Mouse (Mus musculus) liver, embryonic 14.5 days (tissue): ENCODE data around the gene Ssu72. TPM values are rescaled to one million over a fixed set of nuclear protein-coding genes. Genes with fewer than 3 reads are reported as not detected.
"Not testable (repeated sequence)": the region's sequence is repeated elsewhere in the genome, so short reads cannot be mapped to it uniquely, and the experiment has no call there.

Experiments used
- ATAC-seq: fragments of 200-750 bp; cut with Nextera tagmentation; 2 replicates; pipeline ENCODE4 v1.8.0; 2017; ENCODE audit warnings: moderate number of reproducible peaks, mild to moderate bottlenecking, moderate library complexity; ENCODE audit not compliant: insufficient read depth
- DNase-seq, 3 experiments: peaks; one replicate each; pipeline ENCODE4 v3.0.0-alpha.2; 2012 to 2013; ENCODE audit warnings: low read depth in 3 of 3, low spot score in 3 of 3
- H3K27ac ChIP-seq: fragments of 300-500 bp; sonication (generic); 2 replicates; pipeline ENCODE4 v1.5.1; 2014; ENCODE audit warnings: moderate library complexity, mild to moderate bottlenecking, control low read depth, inconsistent platforms
- H3K27me3 ChIP-seq: fragments of 300-500 bp; sonication (generic); 2 replicates; pipeline ENCODE4 v1.6.1; 2014; ENCODE audit warnings: mild to moderate bottlenecking, low read length, moderate library complexity; ENCODE audit not compliant: control insufficient read depth, insufficient read depth
- H3K36me3 ChIP-seq: fragments of 300-500 bp; sonication (generic); replicated peaks from 2 replicates; pipeline ENCODE4 v1.6.1; 2014; ENCODE audit warnings: low read depth; ENCODE audit not compliant: control insufficient read depth, insufficient read depth
- H3K4me1 ChIP-seq, 2 experiments: fragments of 200-500 bp in 1 of 2; fragments of 300-500 bp in 1 of 2; sonication (generic) in 1 of 2; replicated peaks; 2 replicates each; pipeline ENCODE4 v1.6.1; 2012 to 2014; ENCODE audit warnings: antibody characterized with exemption in 1 of 2, inconsistent platforms in 1 of 2, low read length in 1 of 2; ENCODE audit not compliant: control insufficient read depth in 2 of 2, insufficient read depth in 2 of 2
- H3K4me2 ChIP-seq: fragments of 300-500 bp; sonication (generic); 2 replicates; pipeline ENCODE4 v1.6.1; 2014; ENCODE audit warnings: low read depth, mild to moderate bottlenecking, control low read depth, moderate library complexity
- H3K4me3 ChIP-seq, 2 experiments: fragments of 200-500 bp in 1 of 2; fragments of 300-500 bp in 1 of 2; sonication (generic) in 1 of 2; 2 replicates each; pipeline ENCODE4 v1.5.1; 2012 to 2014; ENCODE audit warnings: low read depth in 2 of 2, low read length in 2 of 2, mild to moderate bottlenecking in 2 of 2, control low read depth in 1 of 2, inconsistent platforms in 1 of 2, moderate library complexity in 1 of 2; ENCODE audit not compliant: insufficient read depth in 1 of 2
- H3K9ac ChIP-seq: fragments of 300-500 bp; sonication (generic); replicated peaks from 2 replicates; pipeline ENCODE4 v1.6.1; 2014; ENCODE audit warnings: mild to moderate bottlenecking, control low read depth, moderate library complexity
- H3K9me3 ChIP-seq: fragments of 300-500 bp; sonication (generic); 2 replicates; pipeline ENCODE4 v1.6.1; 2016; ENCODE audit warnings: low read length, mixed read lengths; ENCODE audit not compliant: control insufficient read depth
- CTCF ChIP-seq: IDR thresholded peaks from 2 replicates; pipeline ENCODE4 v1.5.1; 2016; ENCODE audit warnings: antibody characterized with exemption, low read depth, control low read depth
- EP300 ChIP-seq: IDR thresholded peaks from 2 replicates; pipeline ENCODE4 v1.6.1; 2016; ENCODE audit warnings: antibody characterized with exemption, low read depth
- WGBS: fragments of 180-500 bp; shearing (Covaris S2); extraction: QIAGEN DNeasy Blood & Tissue Kit; methylation state at CpG from one replicate; pipeline ENCODE4 v1.1.7; 2014; ENCODE audit not compliant: insufficient replicate concordance; 5-methylcytosine and 5-hydroxymethylcytosine counted together
- polyA plus RNA-seq, 2 experiments: library from polyadenylated mRNA; depleted of rRNA in 1 of 2; stranded (reverse) in 1 of 2; unstranded in 1 of 2; fragments of >200 nt; fragmentation: Nextera tagmentation in 1 of 2; extraction: Ambion mirVana in 1 of 2; gene quantifications; 2 replicates each; pipeline versions ENCODE4 v1.2.1 to v1.2.3; 2012 to 2014

The Ssu72 gene
- polyA plus RNA-seq, 2 experiments = 38.6 to 56.9 TPM

DNA sequence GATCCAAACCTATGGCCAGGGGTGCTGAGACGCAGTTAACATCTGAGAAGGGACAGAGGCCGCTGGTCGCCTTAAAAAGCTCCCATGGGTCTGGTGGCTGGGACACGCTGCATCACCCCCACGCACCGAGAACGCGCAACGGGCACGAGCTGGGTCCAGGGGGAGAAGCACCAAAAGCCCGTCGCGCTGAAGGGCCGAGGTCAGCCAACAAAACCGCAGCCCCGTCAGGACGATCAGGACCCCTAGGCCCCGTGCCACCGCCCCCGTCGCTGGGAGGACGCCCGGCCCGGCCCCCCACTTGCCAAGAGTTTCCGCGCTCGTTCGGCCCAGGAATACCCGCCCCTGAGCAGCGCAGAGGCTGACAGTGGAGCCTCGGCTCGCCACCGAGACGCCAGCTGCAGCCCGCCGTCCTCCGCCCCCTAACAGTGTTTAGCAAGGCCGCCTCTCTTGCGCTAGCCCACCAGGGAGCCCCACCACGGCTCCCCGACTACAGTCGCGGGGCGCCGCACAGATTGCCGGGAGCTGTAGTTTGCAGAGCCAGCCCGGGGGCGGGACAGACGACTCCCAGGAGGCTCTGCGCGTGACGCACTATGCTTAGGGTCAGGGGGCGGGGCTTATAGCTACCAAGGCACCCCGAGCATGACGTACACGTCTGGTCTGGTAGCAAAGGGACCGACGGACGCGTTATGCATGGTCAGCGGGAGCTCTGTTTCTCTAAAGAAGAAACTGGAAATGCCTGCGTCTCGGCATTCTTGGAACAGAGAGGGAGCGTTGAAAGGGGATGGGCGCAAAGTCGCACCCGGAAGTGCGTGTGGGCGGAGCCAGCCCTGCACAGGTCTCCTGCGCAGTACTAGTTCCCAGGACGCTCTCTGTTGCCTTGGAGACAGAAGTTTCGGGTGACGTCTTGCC is 35.7 kb upstream of the Ssu72 start, which contains the start of gene Mib2:
Gene Mib2 (minus strand): TSS at position 510 of the 909 bp plus-strand sequence.
- H3K4me1 ChIP-seq = peaks cover 3 to 9% of the 10 kb centered on the region in 2 experiments; a peak in 2 of 4 replicates
- peak within 1 kb of the TSS; percentile 87 to 91 for H3K4me3 ChIP-seq
- H3K9me3 ChIP-seq = no peaks in the 10 kb centered on the region
- H3K27me3 ChIP-seq = no peaks in the 10 kb centered on the region
- H3K36me3 ChIP-seq = no peaks in the 10 kb centered on the region
- under 1% methylated on average over 73 of the region's 73 CpGs for WGBS
- peak; percentile 99 for ATAC-seq
- TF ChIP-seq CTCF (no peak), EP300 (no peak)
- H3K4me2 ChIP-seq = peak within 1 kb of the TSS; percentile 87
- DNase-seq = peak; percentile 92
- peak within 1 kb of the TSS; percentile 77 for H3K9ac ChIP-seq
- no peak within 1 kb of the TSS for H3K27ac ChIP-seq

DNA sequence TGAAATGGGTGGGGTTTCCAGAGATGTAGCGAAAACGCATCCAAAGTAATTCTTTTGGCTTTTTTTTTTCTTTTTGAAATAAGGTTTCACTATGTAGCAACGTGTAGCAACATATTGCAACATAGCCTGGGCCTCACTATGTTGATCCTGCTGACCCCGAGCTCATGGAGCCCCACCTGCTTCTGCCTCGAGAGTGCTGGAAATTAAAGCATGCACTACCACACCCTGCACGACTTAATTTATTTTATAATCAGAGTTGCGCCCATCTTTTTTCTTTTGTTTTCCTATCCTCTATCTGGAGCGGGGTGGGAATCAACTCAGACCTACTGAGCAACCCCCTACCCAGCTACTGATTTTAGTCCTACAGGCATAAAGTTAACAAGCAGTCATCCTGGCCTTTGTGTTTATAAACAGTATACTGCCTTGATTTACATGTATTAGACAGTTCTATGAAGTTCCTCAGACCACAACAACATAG is 35.0 kb upstream of the Ssu72 start:
- peak; percentile 0; the same call in 1 of the 2 replicates for ATAC-seq
- no peak overlapping the region for H3K27ac ChIP-seq
- DNase-seq = no peak
- peak overlapping the region; percentile 87 to 91 for H3K4me3 ChIP-seq
- H3K9me3 ChIP-seq = no peaks in the 10 kb centered on the region
- WGBS = under 1% methylated on average over 8 of the region's 8 CpGs
- TF ChIP-seq EP300 (no peak), CTCF (no peak)
- no peaks in the 10 kb centered on the region for H3K36me3 ChIP-seq
- H3K9ac ChIP-seq = no peak overlapping the region
- H3K4me2 ChIP-seq = peak overlapping the region; percentile 87
- peaks cover 3 to 9% of the 10 kb centered on the region in 2 experiments; a peak in 2 of 4 replicates for H3K4me1 ChIP-seq
- no peaks in the 10 kb centered on the region for H3K27me3 ChIP-seq

DNA sequence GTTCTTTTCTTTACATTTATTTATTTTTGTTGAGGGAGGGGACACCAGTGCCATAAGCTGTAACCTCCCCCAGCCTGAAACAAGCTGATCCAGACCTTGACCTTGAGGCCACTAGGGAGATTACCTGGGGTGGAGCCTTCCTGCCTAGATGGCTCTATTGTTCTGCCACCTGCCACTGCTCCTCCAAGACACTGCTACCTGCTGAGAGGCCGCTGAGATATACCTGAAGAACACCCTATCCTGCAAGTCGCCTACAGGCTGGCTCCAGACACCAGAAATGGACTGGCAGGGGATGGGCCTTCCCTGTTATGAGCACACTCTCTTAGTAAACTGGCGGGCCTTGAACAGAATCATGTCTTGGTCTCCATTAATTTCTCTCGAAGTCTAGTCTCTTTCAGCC is 34.4 kb upstream of the Ssu72 start:
- 64% methylated on average over 4 of the region's 4 CpGs for WGBS
- H3K27ac ChIP-seq, H3K9ac ChIP-seq, H3K36me3 ChIP-seq, ATAC-seq, H3K4me1 ChIP-seq, H3K27me3 ChIP-seq, H3K9me3 ChIP-seq, DNase-seq, H3K4me2 ChIP-seq, H3K4me3 ChIP-seq: not testable (repeated sequence)

DNA sequence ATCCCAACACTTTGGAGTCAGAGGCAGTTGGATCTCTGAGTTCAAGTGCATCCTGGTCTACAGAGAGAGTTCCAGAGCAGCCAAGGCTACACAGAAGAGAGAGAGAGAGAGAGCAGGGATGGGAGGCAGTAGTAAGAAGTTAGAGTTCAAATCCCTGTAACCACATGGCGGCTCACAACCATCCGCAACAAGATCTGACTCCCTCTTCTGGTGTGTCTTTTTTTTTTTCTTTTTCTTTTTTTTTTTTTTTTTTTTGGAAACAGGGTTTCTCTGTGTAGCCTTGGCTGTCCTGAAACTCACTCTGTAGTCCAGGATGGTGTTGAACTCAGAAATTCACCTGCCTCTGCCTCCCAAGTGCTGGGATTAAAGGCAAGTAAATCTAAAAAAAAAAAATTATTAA is 32.5 kb upstream of the Ssu72 start:
- TF ChIP-seq EP300 = no peak
- no peak for TF ChIP-seq CTCF
- Histone ChIP-seq H3K4me2 (no peak overlapping the region), H3K27ac (no peak overlapping the region), H3K4me3 (no peak overlapping the region), H3K4me1 (peaks cover 3 to 9% of the 10 kb centered on the region in 2 experiments; a peak in 2 of 4 replicates), H3K27me3 (no peaks in the 10 kb centered on the region), H3K9me3 (no peaks in the 10 kb centered on the region), H3K36me3 (no peaks in the 10 kb centered on the region), H3K9ac (no peak overlapping the region)
- WGBS = 43% methylated on average over 2 of the region's 2 CpGs
- ATAC-seq (no peak), DNase-seq (no peak)

DNA sequence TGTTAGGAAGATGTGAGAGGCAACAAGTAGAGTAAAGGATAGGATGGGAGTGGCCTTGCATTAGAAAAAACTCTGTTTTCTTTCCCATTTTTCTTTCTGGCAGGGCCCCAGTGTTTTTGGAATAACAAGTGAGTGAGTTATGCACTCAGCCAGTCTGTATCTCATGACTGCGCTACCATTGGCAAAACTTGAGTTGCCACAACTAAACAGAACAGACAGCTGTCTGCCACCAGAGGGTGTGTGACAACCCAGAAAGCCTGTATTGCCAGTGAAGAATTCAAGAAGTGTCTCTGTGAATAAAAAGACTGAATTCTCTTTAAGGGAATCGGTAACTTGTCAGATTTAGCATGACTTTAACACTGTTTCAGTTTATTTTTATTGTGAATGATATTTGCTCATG is 28.6 kb upstream of the Ssu72 start:
- H3K27me3 ChIP-seq = no peaks in the 10 kb centered on the region
- TF ChIP-seq CTCF (peak; percentile 30), EP300 (no peak)
- H3K4me2 ChIP-seq = no peak overlapping the region
- H3K4me1 ChIP-seq = no peaks in the 10 kb centered on the region
- no peak overlapping the region for H3K27ac ChIP-seq
- no peaks in the 10 kb centered on the region for H3K9me3 ChIP-seq
- DNase-seq (no peak), ATAC-seq (no peak)
- no peaks in the 10 kb centered on the region for H3K36me3 ChIP-seq
- no peak overlapping the region for H3K4me3 ChIP-seq
- H3K9ac ChIP-seq = no peak overlapping the region
- 62% methylated on average over 2 of the region's 2 CpGs for WGBS

DNA sequence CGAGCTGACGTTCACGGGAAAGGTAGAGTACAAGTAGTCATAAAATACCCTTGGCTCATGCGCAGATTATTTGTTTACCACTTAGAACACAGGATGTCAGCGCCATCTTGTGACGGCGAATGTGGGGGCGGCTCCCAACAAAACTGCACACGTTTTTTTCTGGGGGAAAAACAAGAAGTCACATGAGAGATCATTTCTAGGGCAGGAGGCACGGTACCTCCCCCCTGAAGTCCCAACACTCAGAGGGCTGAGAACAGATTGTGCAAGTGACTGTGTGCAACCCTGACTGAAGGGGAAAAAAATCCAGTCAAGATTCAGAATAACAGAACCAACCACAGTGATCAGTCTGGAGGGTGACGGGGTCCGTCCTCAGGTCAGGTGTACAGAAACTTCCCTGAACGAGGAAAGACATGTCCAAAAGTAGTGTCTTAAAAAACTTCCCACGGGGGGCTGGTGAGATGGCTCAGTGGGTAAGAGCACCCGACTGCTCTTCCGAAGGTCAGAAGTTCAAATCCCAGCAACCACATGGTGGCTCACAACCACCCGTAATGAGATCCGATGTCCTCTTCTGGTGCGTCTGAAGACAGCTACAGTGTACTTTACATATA is 20.8 kb upstream of the Ssu72 start:
- not testable (repeated sequence) for H3K27me3 ChIP-seq, ATAC-seq, H3K4me2 ChIP-seq, H3K36me3 ChIP-seq, H3K4me3 ChIP-seq, H3K9me3 ChIP-seq, H3K4me1 ChIP-seq, DNase-seq, H3K27ac ChIP-seq, H3K9ac ChIP-seq
- WGBS = 74% methylated on average over 15 of the region's 19 CpGs

DNA sequence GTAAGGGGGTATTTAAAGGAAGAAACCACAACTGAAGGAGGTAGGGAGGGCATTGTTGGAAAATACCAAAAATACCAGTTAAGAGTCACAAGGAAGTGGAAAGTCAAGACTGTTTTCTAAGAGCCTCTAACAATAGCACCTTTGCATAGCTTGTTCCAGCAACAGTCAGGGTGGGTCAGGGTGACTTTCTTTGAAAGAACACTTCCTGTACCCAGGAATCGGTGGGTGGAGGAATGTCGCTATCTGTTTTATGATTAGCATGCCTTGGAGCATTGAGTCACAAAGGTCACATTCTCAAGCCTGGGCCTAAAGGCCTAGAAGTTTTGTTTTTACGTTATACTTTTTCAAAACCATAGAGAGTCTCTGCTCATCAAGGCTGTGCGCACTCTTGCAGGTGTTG is 16.8 kb upstream of the Ssu72 start:
- H3K4me3 ChIP-seq, H3K4me1 ChIP-seq, ATAC-seq, H3K27ac ChIP-seq, H3K36me3 ChIP-seq, DNase-seq, H3K4me2 ChIP-seq, H3K27me3 ChIP-seq, H3K9ac ChIP-seq, H3K9me3 ChIP-seq: not testable (repeated sequence)
- 70% methylated on average over 4 of the region's 4 CpGs for WGBS
